Comparison of ENCODE assay signal across 8 mouse cellular contexts in the genomic region with DNA sequence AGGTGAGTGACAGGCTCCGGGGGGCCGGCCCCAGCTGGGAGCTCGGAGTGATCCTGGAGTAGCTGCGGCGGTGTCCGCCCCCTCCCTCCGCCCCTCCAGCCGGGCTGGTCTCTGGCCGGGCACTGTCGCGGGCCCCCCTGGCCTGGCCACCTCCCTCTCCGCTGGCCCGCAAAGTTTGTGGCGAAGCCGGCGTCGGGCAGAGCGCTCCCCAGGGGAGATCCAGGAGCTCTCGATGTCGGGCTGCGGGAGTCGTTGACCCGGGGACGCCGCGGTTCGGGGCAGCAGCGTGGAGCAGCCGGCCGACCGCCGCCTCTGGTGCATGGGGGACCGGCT. TPM values are rescaled to one million over a fixed set of nuclear protein-coding genes. Genes with fewer than 3 reads are reported as not detected.
DNase-seq lines count a peak whose midpoint lies in the region; ATAC-seq and TF ChIP-seq lines count a peak whose summit lies in the region.

A gene (plus strand): TSS at position 169 of the 333 bp plus-strand sequence.

- peak within 1 kb of the TSS; percentile 77 for H3K4me3 ChIP-seq in heart, adult 2 months
- peak within 1 kb of the TSS; percentile 68 for H3K4me3 ChIP-seq in intestine, embryonic 15.5 days (replicated peaks)
- peak within 1 kb of the TSS; percentile 71 for H3K4me3 ChIP-seq in midbrain, embryonic 10.5 days

- no peak for TF ChIP-seq POLR2A in heart, adult 2 months (IDR thresholded peaks at IDR 0.05; ENCODE audit: insufficient read depth, low read depth, low read length)

- peak; percentile 3 for ATAC-seq in activated CD4-positive, CD25-positive, alpha-beta regulatory T cell, adult 4 months
- ATAC-seq in intestine, embryonic 15.5 days = no peak; the same call in 1 of the 2 replicates

- intact Hi-C loops in heart, adult 2 months (cut with DNase I) = loop anchor here (1.0 to 5.0 kb wide), 4 partner anchors 45 to 186 kb away; a partner anchor contains a TSS

- WGBS in heart, adult 2 months = under 1% methylated on average over 29 of the region's 33 CpGs
- under 1% methylated on average over 31 of the region's 33 CpGs for WGBS in intestine, embryonic 15.5 days
- whole genome bisulfite sequencing in midbrain, embryonic 10.5 days = 0% methylated on average over 31 of the region's 33 CpGs

- no peak for TF ChIP-seq EP300 in heart, adult 2 months (IDR thresholded peaks at IDR 0.05; ENCODE audit: insufficient read depth, low read depth, low read length)

- TF ChIP-seq CTCF in heart, adult 2 months (IDR thresholded peaks at IDR 0.05) = no peak

- H3K9me3 ChIP-seq in intestine, embryonic 15.5 days = no peaks in the 10 kb centered on the region
- no peaks in the 10 kb centered on the region for H3K9me3 ChIP-seq in midbrain, embryonic 10.5 days (replicated peaks)

- peaks cover 2% of the 10 kb centered on the region for H3K4me1 ChIP-seq in heart, adult 2 months (ENCODE audit: control insufficient read depth, insufficient read depth, low read length)
- peaks cover 9% of the 10 kb centered on the region for H3K4me1 ChIP-seq in intestine, embryonic 15.5 days (replicated peaks)
- H3K4me1 ChIP-seq in midbrain, embryonic 10.5 days = peaks cover 34% of the 10 kb centered on the region

- DNase-seq in heart, adult 2 months = no peak
- DNase-seq in heart, adult 9 months (ENCODE audit: low spot score in 2 of 2) = no peak
- no peak for DNase-seq in gastrocnemius, postnatal 10 days
- DNase-seq in midbrain, embryonic 10.5 days (ENCODE audit: low spot score) = no peak
- no peak for DNase-seq in spleen, postnatal 10 days (ENCODE audit: low spot score in 2 of 2)
- no peak for DNase-seq in right cerebral cortex, adult 2 months (ENCODE audit: low spot score in 2 of 2)

- H3K36me3 ChIP-seq in heart, adult 2 months (ENCODE audit: control insufficient read depth, insufficient read depth, low read length) = no peaks in the 10 kb centered on the region
- H3K36me3 ChIP-seq in intestine, embryonic 15.5 days = no peaks in the 10 kb centered on the region
- H3K36me3 ChIP-seq in midbrain, embryonic 10.5 days = peaks cover 8% of the 10 kb centered on the region; the same call in 1 of the 2 replicates

- H3K27ac ChIP-seq in heart, adult 2 months = peak within 1 kb of the TSS; percentile 88
- H3K27ac ChIP-seq in intestine, embryonic 15.5 days = peak within 1 kb of the TSS; percentile 85
- peak within 1 kb of the TSS; percentile 88 for H3K27ac ChIP-seq in midbrain, embryonic 10.5 days (replicated peaks)

- peak within 1 kb of the TSS; percentile 94 for H3K9ac ChIP-seq in heart, adult 2 months (ENCODE audit: low read depth, low read length)
- peak within 1 kb of the TSS; percentile 74 for H3K9ac ChIP-seq in intestine, embryonic 15.5 days

- H3K4me2 ChIP-seq in intestine, embryonic 15.5 days (replicated peaks) = peak within 1 kb of the TSS; percentile 83

- no peaks in the 10 kb centered on the region for H3K27me3 ChIP-seq in heart, adult 2 months (ENCODE audit: control insufficient read depth, insufficient read depth, low read length)
- no peaks in the 10 kb centered on the region for H3K27me3 ChIP-seq in intestine, embryonic 15.5 days (replicated peaks)
- H3K27me3 ChIP-seq in midbrain, embryonic 10.5 days (ENCODE audit: low read depth, poor library complexity, severe bottlenecking) = peaks cover 29% of the 10 kb centered on the region

- peaks cover 7% of the 10 kb centered on the region for H3K79me2 ChIP-seq in heart, adult 2 months (replicated peaks; ENCODE audit: control insufficient read depth, insufficient read depth, low read length)

RNA-seq across cellular contexts. Expression of the gene that starts here (rescaled TPM):
- total RNA-seq in heart, adult 2 months (2021) = 10 to 100 TPM; 21.4 to 22.7 TPM
- 27.3 and 37.3 TPM in 2 replicates for polyA plus RNA-seq in heart, adult 2 months (2012; rRNA removed)
- 1 to 10 TPM; 2.6 to 4.0 TPM for polyA plus RNA-seq in activated CD4-positive, CD25-positive, alpha-beta regulatory T cell, adult 4 months (2017; shearing (Covaris generic))
- total RNA-seq in gastrocnemius, postnatal 10 days (2021) = 10 to 100 TPM; 23.3 to 27.6 TPM
- polyA plus RNA-seq in intestine, embryonic 15.5 days (2015; fragmentation: Nextera tagmentation; extraction: Ambion mirVana) = 12.2 and 12.4 TPM in 2 replicates
- polyA plus RNA-seq in midbrain, embryonic 10.5 days (2016; fragmentation: Nextera tagmentation; extraction: Ambion mirVana) = 9.5 and 10.2 TPM in 2 replicates
